Mouse (Mus musculus): ENCODE data around the gene Tnks2.

DNA sequence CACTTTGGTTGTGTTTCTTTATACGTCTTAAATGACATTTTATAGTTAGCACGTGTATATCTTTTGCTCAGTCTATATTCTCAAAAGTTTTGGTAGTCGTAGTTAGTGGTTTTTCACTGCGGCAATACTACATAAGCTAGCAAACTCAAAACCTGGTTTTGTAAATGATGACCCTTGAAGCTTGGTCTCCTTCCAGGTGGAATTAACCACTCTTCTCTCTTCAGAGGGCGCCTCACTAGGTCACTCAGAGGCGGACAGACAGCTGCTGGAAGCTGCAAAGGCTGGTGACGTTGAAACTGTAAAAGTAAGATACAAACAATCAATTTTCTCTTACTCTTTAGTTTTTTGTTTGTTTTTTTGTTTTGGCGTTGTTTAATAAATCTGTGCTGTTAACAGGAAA lies 33.4 kb downstream of the Tnks2 start:
- no peak for TF ChIP-seq ETS1 (conservative IDR thresholded peaks at IDR 0.05; ENCODE audit: low read depth, low read length)
- TF ChIP-seq CTCF (conservative IDR thresholded peaks at IDR 0.05 in 1 of 2, IDR thresholded peaks at IDR 0.05 in 1 of 2; ENCODE audit: low read depth in 2 of 2, low read length in 2 of 2), result no peak
- TF ChIP-seq POLR2AphosphoS2 (IDR thresholded peaks at IDR 0.05; ENCODE audit: low read depth, low read length), result no peak
- no peak for TF ChIP-seq MAX (IDR thresholded peaks at IDR 0.05; ENCODE audit: low read length)
- TF ChIP-seq ZNF384 (IDR thresholded peaks at IDR 0.05; ENCODE audit: low read depth, low read length), result no peak
- TF ChIP-seq SMC3 (IDR thresholded peaks at IDR 0.05; ENCODE audit: low read depth, low read length), result no peak
- no peak for TF ChIP-seq POLR2A (IDR thresholded peaks at IDR 0.05; ENCODE audit: low read depth, low read length)
- TF ChIP-seq MAFK (IDR thresholded peaks at IDR 0.05; ENCODE audit: insufficient replicate concordance, low read length), result no peak
